Mouse (Mus musculus): ENCODE measurements around the gene Prpf6.
A peak's percentile ranks its signal among the peaks of the same experiment; 100 is the strongest.

Gene Prpf6

DNA sequence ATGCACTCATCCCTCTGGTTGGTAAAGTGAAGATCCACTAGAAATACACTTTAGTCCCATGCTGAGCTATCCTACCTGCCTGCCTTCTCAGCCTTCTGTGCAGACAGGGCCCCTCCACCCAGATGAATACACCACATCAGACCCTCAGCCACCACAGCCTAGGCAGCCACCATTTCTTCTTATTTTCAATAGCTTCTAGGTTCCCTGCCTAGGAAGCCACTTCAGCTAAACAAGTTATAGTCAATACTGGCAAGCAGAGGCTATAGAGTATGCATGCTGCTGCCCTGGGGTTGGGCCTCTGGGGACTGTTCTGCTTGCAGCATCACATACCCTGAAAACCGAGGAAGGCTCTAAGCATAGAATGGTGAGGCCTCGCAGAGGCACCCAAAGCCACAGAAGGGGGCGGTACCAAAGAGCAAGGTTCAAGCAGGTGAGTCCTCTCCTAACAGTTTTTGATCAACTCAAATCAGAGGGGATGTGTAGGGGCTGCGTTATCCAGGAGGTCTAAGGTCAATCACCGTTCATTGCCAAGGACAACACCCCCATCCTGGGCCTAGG lies at the start of gene Prpf6:
Gene Prpf6 (plus strand): TSS at position 341 of the 558 bp plus-strand sequence.
- DNase-seq = no peak

DNA sequence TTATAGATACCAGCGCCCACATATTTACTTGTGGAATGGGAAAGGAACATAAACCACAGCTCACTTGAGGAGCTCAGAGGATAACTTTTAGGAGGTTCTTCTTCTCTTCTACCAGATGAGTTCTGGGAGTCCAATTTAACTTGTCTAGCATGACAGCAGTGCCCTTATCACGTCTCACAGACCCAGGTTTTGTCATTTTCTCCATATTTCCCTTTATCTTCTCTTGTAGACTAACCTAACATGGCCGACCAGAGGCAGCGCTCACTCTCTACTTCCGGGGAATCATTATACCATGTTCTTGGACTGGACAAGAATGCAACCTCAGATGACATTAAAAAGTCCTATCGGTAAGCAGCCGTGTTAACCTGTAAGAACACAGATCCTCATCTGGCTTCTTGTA lies 45.5 kb upstream of the Prpf6 start:
- DNase-seq = no peak

DNA sequence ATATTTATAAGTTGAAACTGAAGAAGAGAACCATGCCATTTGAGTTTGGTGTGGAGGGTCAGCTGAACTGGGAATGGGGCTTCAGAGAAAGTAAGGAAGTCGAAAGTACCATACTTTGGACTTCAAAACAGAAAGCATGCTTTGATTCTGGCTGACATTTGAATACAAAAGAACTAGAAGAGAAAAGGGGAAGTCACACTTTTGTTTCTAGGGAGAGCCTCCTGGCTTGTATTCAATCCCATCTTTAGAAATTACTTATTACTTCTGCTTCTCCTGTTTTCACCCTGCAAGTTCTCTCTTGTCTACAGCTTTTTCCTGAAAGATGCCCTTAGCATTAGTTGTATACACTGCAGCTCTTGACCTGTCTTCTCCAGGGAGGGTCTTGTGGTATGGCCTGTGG lies 43.4 kb upstream of the Prpf6 start:
- no peak for DNase-seq

DNA sequence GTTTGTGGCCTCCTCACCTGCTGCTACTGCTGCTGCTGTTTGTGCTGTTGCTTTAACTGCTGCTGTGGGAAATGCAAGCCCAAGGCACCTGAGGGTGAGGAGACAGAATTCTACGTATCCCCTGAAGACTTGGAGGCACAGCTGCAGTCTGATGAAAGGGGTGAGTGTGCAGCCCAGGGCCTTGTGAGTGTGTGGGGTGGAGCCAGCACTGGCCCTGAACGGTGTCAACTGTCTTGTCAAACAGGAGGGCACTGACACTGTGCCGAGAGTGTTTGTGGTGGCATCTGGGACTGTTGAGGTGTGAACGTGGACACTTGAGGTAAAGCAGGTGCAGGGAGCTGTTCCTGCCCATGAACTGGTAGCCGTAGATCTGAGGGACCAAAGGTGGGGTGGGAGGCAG lies 43.0 kb upstream of the Prpf6 start:
- DNase-seq = no peak

DNA sequence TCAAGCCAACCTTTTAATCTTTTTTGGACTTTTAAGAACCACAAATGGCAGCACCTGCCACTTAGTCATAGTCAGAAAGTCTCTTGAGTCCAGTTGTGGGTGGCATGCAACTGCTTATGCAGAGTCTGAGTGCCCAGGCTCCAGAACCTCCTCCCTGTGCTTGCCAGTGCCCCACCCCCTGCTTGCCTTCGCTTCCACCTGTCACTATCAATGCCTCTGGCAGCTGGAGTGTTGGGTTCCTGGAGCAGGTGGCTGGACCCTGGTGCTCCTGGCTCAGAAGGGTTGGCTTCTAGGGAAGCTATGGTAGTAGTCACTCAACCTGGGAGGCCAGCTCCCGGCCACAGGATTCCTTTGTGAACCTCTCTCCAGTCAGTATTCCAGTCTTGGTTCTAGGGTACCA lies 41.4 kb upstream of the Prpf6 start:
- DNase-seq = no peak

DNA sequence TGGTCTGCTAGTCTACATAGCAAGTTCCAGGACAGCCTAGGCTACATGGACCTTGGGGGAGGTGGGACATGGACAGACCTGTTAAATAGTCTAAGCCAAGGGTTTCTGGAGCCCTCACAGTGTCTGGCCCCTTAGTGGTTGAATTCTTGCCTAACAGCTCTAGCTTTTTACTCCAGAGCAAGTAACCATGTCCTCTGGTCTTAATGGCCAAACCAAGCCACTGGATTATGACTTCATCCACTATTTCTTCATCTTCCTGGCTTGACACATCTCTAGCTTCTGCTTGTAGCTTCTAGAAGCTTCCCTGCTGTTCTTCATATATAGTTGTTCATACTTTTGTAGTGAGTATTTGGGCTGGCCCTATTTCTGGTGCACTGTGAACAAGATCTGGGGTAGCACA lies 37.9 kb upstream of the Prpf6 start:
- DNase-seq = no peak

DNA sequence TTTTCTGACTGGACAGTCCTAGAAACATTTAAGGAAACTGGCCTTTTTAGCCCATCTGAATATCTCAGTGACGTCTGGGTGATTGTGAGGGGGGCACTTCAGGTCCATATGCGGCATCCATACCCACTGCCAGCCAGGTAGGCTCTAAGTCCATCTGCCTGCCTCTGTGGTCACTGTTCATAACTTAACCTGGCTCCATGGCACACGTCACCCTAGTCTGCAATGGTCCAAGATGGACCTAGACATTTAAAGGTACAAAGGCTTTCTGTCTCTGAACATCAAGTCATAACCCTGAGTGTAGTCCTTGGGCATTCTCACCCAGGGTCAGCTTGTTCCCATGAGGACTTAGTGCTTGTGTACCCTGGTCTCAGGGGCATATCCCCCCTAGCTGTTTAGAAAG lies 24.3 kb upstream of the Prpf6 start:
- no peak for DNase-seq

DNA sequence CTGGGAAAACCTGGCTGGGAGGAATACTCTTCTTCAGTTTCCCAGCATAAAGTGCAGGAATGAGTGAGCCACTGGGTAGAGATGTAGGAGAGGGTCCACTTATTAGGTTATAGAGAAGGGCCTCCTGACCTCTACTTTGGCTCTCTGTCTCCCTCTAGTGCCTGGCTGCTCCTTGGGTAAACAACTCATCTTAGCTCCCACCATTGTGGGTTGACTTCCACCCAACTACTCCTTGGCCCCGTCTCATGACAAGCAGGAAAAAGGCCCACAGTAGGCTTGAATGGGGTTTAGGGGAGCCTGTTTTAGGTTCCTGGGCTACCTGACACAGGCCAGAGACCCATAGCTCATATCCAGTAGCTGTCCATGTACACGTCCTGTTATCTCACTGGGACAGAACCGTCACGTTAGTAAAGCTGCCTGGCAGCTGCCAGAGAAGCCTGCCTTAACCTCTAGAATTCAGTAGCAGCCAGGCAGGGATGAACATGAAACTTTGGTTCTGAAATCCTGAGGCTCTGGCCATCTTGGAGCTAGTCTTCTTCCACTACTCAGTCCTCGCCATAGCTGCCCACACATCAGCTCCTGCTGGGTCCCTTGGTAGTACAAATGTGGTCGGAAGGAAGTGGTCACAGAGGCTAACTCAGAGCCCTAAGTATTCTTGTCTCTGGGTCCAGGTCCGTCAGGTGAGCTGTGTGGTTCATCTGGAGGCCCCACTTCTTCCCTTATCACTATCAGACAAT lies 23.2 kb upstream of the Prpf6 start:
- DNase-seq = no peak

DNA sequence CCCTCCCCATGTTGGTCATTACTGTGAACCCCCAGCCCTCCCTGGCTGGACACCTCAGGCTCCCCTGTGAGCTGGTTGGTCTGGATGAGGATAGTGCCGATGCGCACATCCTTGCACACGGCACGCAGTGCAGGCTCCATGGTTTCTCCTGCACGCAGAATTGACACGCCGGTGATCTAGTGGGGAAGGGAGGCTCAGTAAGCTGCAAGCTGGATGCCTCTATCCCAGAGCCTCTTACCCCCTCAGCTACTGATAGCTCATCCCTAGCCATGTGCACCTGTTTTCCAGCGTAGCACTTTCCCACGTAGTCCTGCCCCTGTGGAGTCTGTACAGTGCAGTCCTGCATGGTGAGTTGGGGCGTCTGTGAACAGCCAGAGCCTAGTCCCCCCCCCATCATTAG lies 21.8 kb upstream of the Prpf6 start:
- no peak for DNase-seq

DNA sequence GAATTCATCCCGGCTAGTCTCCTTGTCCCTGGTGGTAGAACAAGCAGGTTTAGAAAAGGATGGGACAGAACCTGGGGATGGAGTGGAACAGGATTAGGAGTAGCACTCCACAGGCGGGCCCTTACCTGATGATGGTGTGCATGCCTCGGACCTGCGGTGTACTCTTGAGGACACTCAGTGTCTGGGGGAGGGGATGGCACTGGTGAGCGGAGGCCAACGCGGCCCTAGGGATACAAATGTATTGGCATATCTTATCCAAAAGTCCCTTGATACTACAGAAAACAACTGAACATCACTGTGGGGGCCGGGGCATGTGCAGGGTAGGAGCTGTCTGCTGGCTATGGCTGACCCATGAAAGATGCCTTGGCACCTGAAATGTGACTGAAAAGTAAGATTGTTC lies 21.3 kb upstream of the Prpf6 start:
- no peak for DNase-seq

DNA sequence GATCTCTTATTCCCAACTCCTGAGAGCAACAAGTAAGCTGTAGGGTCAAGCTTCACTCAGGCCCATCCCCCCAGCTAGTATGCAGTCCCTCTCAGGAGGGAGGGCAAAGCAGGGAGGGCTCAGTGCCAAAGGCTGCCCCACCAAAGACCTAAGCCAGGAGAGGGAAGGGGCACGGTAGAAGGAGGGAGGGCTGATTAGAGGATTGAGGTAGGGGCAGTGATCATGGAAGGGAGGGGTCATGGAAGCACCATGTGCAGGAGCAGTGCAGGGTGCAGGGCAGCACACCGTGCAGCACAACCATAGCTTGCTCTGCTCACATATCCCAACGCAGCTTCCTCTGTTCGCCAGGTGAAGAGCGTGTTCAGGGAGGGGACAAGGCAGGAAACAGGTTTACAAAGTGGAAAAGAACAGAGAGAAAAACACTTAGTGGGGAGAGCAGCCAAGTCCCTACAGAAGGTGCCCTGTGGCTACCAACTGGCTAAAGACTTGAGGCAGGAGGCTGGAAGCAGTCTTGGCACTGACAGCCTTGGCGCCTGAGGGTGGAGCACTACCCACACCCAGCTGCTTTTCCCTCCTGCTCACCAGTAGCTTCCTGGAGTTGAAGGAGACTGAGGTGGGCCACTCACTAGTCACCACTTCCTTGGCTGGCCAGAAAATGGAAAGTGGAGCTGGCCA lies 20.6 kb upstream of the Prpf6 start:
- peak; percentile 58 for DNase-seq

DNA sequence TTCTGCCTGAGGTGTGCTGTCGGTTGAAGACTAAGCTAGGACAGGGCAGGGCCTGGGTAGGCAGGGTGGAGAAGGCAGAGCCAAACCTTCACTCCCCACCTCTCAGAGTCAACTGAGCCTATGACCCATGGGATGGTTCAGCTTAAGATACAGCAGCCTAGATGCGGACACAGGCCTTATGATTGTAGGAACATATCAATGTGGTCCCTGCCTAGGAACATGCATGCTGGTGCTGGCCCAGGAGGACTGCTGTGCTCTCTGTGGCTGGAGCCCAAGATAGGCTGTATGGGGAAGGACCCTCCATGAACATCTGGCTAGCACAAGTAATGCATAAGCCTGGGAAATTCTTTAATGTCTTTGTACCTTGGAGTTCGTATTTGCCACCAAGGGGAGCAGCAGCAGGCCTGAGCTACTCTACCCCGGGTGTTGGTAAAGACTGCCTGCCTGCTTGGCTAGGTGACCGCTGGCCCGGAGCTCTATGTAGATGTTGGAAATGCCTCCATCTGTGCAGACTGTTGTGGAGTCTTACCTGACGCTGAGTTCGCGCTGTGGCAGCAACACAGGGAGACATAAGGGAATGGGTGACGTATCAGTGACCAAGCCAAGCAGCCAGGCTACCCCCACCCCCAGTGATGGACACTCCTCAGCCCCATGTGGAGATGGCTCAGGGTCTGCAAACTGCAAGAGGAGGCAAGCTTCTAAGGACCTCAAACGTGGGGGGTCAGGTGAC lies 19.6 kb upstream of the Prpf6 start:
- DNase-seq = no peak

DNA sequence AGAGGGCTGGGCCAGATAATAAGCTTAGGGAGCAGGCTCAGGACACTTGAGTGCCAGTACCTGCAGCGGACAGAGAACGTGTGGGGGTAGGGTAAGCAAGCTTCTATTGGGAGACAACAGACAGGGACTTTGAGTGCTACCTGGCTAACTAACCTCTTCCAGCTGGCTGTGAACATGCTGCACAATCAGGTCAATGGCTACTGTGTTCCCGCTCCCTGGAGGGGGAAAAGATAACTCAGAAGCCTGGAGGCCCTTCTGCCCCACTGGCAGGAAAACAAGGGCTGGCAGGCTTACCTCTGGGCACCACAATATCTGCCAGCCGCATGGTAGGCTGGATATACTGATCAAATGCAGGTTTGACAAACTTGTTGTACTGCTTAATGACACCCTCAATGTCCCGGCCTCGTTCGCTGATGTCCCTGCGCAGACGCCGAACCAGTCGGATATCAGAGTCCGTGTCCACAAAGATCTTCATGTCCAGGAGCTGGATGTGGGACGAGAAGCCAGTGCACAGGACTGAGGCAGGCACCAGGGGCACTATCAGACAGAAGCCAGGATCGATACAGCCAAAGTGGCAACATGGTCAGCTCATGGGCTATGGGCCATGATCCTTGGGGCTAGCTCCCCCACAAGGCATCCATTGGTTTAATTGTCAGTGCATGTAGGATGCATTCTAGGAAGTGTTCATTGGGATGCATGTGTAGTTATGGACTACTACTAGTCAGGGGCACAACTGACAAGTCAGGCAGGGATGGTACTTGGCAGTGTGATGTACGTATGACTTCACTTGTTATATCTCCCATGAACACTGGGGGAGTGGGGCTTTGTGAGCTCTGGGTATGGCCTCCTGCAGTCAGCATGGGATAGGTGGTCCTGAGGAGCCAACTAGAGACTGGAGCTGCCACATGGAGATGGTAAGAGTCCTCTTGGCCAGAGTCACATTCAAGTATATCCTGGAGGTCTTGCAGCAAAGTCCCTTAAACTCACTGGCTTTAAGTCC lies 18.4 kb upstream of the Prpf6 start:
- no peak for DNase-seq

DNA sequence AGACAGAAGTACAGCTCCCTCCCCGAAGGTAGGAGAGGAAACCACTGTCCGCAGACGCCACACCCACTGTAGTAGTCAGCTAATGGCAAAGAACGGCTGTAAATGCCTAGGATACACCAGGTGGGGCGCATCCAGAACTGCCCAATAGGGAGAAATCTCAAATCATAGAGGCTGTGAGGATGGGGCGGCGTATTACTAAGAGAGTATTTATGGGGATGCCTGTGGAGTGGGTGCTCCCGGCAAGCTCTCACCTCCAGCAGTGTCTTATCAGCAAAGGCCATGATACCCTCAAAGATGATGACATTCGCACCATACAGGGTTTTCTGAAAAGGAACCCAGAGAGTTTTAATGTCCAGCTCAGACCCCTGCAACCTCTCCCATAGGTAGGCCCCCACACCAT lies 17.7 kb upstream of the Prpf6 start:
- DNase-seq = no peak

DNA sequence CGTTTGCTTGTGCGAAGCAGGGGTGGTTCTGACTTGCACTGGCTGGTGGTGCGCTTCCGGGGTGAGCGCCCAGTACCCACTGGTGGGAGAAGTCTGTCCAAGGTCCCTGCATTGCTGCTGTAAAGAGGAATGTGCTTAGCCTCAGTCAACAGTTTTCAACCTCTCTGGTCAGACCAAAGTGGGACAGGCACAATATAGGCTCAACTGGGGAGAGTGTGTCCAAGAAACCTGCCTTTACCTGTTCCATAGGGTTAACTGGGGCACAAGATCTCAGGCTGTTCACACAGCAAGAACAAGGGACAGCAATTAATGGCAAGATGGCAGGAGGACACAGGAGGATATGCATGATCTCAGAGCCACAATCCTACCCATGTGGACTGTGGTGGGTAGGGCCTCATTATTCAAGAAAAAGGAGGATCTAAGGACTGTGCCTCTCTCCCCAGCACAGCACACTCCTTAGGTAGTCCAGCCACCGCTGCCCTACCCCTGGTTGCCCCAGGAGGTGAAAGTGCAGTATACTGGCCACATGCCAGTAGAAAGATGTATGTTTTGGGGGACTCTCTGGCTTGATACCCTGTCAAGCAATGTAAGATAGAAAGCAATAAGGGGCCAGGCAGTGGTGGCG lies 16.6 kb upstream of the Prpf6 start:
- no peak for DNase-seq

DNA sequence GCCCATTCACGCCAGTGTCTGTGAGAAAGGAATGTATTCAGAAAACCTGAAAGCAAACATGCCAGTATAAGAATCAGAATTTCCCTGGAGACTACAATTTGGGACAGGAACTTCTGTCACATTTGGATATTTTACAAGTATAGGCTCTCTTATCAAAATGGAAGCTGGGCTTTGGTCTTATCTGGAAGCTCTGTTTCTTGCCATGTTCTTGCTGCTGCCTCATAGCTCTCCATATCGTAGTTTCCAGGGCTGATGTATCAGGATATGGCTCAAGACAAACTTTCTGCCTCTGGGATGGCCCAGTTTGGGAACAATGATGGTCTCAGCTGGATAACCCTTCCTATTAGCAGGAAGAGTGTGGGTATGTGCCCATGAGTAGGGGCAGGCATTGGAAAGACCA lies 15.1 kb upstream of the Prpf6 start:
- DNase-seq = no peak

DNA sequence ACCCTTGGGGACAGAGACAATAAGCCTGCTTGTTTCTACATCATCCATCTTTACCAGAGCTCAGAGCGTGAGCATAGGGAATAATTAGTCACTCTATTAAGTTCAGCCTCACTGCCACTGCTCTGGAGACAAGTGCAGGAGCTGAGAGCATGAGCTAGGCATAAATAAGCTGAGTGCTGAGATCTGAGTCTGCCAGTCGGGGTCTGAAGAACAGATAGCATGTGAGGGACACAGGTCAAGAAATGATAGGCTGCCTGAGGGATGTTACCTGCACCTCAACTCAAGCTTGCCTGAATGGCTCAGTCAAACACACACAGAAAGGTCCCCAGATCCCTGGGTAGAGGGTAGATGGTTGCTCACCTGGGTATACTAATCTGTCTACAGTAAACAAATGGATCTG lies 14.5 kb upstream of the Prpf6 start:
- DNase-seq = no peak

DNA sequence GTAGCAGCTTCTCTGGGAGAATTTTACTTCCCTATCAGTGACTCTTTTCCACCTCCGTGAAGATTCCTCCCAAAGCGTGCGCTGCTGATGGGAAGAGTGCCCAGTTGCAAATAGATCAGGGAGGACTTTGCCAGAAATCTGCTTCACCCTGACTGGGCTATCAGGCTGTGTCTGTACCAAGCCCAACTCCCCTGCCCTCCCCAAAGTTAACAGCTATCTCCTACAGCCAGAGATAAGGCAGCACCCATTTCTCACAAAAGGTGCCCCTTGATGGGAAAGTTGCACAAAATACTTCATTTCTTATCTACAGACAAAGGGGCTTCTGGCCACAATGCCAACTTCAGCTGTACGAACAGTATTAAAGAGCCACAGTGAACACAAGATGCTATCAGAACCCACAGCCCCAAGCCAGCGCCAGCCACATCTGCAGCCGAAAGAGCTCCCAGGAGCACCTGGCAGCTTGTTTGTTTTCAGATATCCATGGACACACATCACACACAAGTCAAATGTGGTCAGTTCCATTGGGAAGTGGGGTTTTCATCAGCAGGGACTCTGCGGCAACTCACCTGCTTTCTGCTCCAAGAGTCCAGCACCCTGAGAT lies 13.6 kb upstream of the Prpf6 start:
- DNase-seq = no peak

DNA sequence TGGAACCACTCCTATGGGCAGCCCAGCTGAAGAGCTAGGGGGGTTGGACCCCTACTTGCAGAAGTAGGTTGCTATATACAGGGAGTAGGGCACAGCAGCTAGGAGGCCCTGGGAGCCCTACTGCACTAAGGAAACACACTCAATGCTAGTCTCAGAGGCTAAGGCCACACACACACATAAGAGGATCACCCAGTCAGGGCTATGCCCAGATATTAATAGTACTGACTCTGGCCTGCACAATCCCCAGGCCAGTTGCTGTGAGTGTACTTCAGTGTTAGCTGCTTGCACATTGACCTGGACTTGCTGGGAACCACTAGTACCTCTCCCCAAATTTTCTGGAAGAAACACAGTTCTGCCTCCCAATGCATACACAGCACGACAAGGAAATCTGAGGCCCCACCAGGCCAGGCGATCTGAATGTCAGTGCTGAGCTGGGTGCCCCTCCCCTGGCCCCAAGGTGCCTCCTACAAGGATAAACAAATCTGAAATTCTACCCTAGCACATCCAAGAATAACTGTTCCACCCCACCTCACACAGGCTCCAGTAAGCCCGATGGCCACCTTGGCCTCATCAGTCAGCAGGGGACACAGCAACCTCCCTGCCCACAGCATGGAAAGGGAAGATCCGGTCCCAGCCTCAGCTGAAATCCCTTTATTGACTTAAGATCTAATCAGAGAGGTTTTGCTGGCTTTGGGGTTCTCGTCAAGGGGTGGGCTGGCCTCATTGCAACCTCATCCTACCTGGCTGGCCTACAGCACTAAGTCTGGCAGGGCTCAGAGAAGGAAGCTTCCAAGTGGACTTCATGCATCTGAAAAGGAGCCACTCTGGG lies 12.7 kb upstream of the Prpf6 start:
- no peak for DNase-seq

DNA sequence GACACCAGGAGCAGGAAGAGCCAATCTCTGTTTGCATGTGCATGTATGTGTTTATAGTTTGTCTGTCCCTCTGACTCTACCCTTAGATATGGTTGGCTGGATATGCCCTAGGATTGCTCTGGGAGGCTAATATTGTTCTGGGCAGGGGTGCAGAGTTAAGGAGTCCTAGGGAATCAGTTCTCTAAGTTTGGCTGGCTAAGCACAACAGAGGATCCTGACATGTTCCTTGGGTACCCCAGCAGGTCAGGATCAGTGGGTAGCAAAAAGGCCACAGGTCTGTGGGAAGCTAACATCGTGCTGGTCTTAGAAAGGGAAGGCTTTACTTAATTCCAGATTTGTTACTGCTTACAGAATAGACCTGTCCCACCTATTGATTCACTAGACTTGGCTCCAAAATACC lies 12.0 kb upstream of the Prpf6 start:
- DNase-seq = no peak
